Mouse (Mus musculus) G1E (cell line): ENCODE results near the gene Ptprg.

Experiments used
- CTCF ChIP-seq: IDR thresholded peaks from 2 replicates; pipeline ENCODE4 v1.5.1; 2012; ENCODE audit warnings: low read depth, low read length, inconsistent platforms, mixed read lengths
- GATA1 ChIP-seq: IDR thresholded peaks from 2 replicates; pipeline ENCODE4 v1.6.1; 2012; ENCODE audit warnings: borderline replicate concordance, low read length, inconsistent platforms, mixed read lengths
- POLR2AphosphoS5 ChIP-seq: IDR thresholded peaks from 2 replicates; pipeline ENCODE4 v1.6.1; 2012; ENCODE audit warnings: low read depth, low read length, inconsistent platforms; ENCODE audit not compliant: insufficient replicate concordance

- TF ChIP-seq CTCF (no peak), GATA1 (no peak), POLR2AphosphoS5 (no peak)
Measured at GRCm38 (mm10) chr14:11716230-11716629, 162.9 kb downstream of the Ptprg start.
